Mouse (Mus musculus) MEL (cell line): Measurements from ENCODE around the gene Slc9a2. TPM values are rescaled to one million over a fixed set of nuclear protein-coding genes. Genes with fewer than 3 reads are reported as not detected.

Source experiments
- DNase-seq: peaks from one replicate; pipeline ENCODE4 v3.0.0; 2011; ENCODE audit warnings: low read depth, low spot score
- H3K27ac ChIP-seq: 2 replicates; pipeline ENCODE4 v1.5.1; 2012; ENCODE audit warnings: low read depth, mild to moderate bottlenecking, control low read depth, low read length, moderate library complexity; ENCODE audit not compliant: control insufficient read depth
- H3K27me3 ChIP-seq, 2 experiments: fragments of 150-350 bp in 1 of 2; sonication (generic) in 1 of 2; 2 replicates each; pipeline ENCODE4 v1.6.1; 2012; ENCODE audit warnings: low read length in 2 of 2, mild to moderate bottlenecking in 2 of 2, improper control_type of control experiment in 1 of 2, moderate library complexity in 1 of 2; ENCODE audit not compliant: insufficient read depth in 2 of 2, control insufficient read depth in 1 of 2
- H3K36me3 ChIP-seq, 2 experiments: 2 replicates each; pipeline ENCODE4 v1.6.1; 2012 to 2014; ENCODE audit warnings: low read length in 2 of 2, improper control_type of control experiment in 1 of 2, inconsistent platforms in 1 of 2, mild to moderate bottlenecking in 1 of 2; ENCODE audit not compliant: insufficient read depth in 2 of 2, control insufficient read depth in 1 of 2
- H3K4me1 ChIP-seq, 2 experiments: fragments of 150-350 bp in 1 of 2; sonication (generic) in 1 of 2; 2 replicates each; pipeline ENCODE4 v1.6.1; 2012; ENCODE audit warnings: low read length in 2 of 2, improper control_type of control experiment in 1 of 2, mild to moderate bottlenecking in 1 of 2; ENCODE audit not compliant: insufficient read depth in 2 of 2, control insufficient read depth in 1 of 2
- H3K4me3 ChIP-seq, 2 experiments: fragments of 150-350 bp in 1 of 2; sonication (generic) in 1 of 2; 2 replicates each; pipeline ENCODE4 v1.5.1; 2012; ENCODE audit warnings: low read depth in 2 of 2, low read length in 2 of 2, mild to moderate bottlenecking in 2 of 2, moderate library complexity in 2 of 2, control low read depth in 1 of 2, improper control_type of control experiment in 1 of 2; ENCODE audit not compliant: control insufficient read depth in 1 of 2, insufficient read depth in 1 of 2
- H3K79me2 ChIP-seq: 2 replicates; pipeline ENCODE4 v1.6.1; 2012; ENCODE audit warnings: mild to moderate bottlenecking, low read length, moderate library complexity; ENCODE audit not compliant: control insufficient read depth, poor library complexity, insufficient read depth
- H3K9ac ChIP-seq: 2 replicates; pipeline ENCODE4 v1.6.1; 2012; ENCODE audit warnings: low read depth, mild to moderate bottlenecking, control low read depth, low read length, moderate library complexity; ENCODE audit not compliant: control insufficient read depth, poor library complexity, severe bottlenecking
- H3K9me3 ChIP-seq: fragments of 150-350 bp; sonication (generic); replicated peaks from 2 replicates; pipeline ENCODE4 v1.6.1; 2012; ENCODE audit warnings: mild to moderate bottlenecking, low read length, improper control_type of control experiment, moderate library complexity; ENCODE audit not compliant: insufficient read depth
- BHLHE40 ChIP-seq: IDR thresholded peaks from 2 replicates; pipeline ENCODE4 v1.6.1; 2012; ENCODE audit warnings: low read depth, mild to moderate bottlenecking, inconsistent platforms, low read length, improper control_type of control experiment, borderline replicate concordance
- CHD1 ChIP-seq: IDR thresholded peaks from 2 replicates; pipeline ENCODE4 v1.6.1; 2012; ENCODE audit warnings: low read depth, mild to moderate bottlenecking, inconsistent platforms, low read length, improper control_type of control experiment
- EP300 ChIP-seq, 2 experiments: IDR thresholded peaks; 2 replicates each; pipeline ENCODE4 v1.6.1; 2011; ENCODE audit warnings: improper control_type of control experiment in 2 of 2, low read length in 2 of 2, low read depth in 1 of 2, mild to moderate bottlenecking in 1 of 2
- GABPA ChIP-seq: IDR thresholded peaks from 2 replicates; pipeline ENCODE4 v1.6.1; 2012; ENCODE audit warnings: low read depth, mild to moderate bottlenecking, inconsistent platforms, low read length, improper control_type of control experiment, moderate library complexity
- GATA1 ChIP-seq: IDR thresholded peaks from 2 replicates; pipeline ENCODE4 v1.6.1; 2011; ENCODE audit warnings: low read depth, low read length, improper control_type of control experiment
- HCFC1 ChIP-seq: IDR thresholded peaks from 2 replicates; pipeline ENCODE4 v1.6.1; 2012; ENCODE audit warnings: low read depth, mild to moderate bottlenecking, inconsistent platforms, low read length, improper control_type of control experiment, moderate library complexity
- MAX ChIP-seq: IDR thresholded peaks from 2 replicates; pipeline ENCODE4 v1.6.1; 2011; ENCODE audit warnings: low read length, improper control_type of control experiment
- MAZ ChIP-seq: IDR thresholded peaks from 2 replicates; pipeline ENCODE4 v1.6.1; 2012; ENCODE audit warnings: low read depth, mild to moderate bottlenecking, inconsistent platforms, low read length, improper control_type of control experiment
- MYC ChIP-seq: IDR thresholded peaks from 2 replicates; pipeline ENCODE4 v1.6.1; 2011; ENCODE audit warnings: low read depth, mild to moderate bottlenecking, low read length, improper control_type of control experiment, moderate library complexity
- NELFE ChIP-seq: IDR thresholded peaks from 2 replicates; pipeline ENCODE4 v1.6.1; 2011; ENCODE audit warnings: low read depth, low read length, improper control_type of control experiment
- POLR2AphosphoS5 ChIP-seq: IDR thresholded peaks from 2 replicates; pipeline ENCODE4 v1.6.1; 2012; ENCODE audit warnings: low read depth, borderline replicate concordance, mild to moderate bottlenecking, inconsistent platforms, low read length, moderate library complexity, mixed read lengths
- RAD21 ChIP-seq: IDR thresholded peaks from 2 replicates; pipeline ENCODE4 v1.6.1; 2011; ENCODE audit warnings: mild to moderate bottlenecking, low read depth, low read length, improper control_type of control experiment
- RCOR1 ChIP-seq: IDR thresholded peaks from 2 replicates; pipeline ENCODE4 v1.6.1; 2012; ENCODE audit warnings: low read depth, mild to moderate bottlenecking, inconsistent platforms, low read length, improper control_type of control experiment
- SIN3A ChIP-seq: IDR thresholded peaks from 2 replicates; pipeline ENCODE4 v1.6.1; 2012; ENCODE audit warnings: low read length, improper control_type of control experiment, inconsistent platforms
- TBP ChIP-seq: IDR thresholded peaks from 2 replicates; pipeline ENCODE4 v1.8.0; 2011; ENCODE audit warnings: low read depth, low read length, improper control_type of control experiment
- TCF12 ChIP-seq: IDR thresholded peaks from 2 replicates; pipeline ENCODE4 v1.6.1; 2014; ENCODE audit warnings: low read depth, mild to moderate bottlenecking, inconsistent platforms, low read length, improper control_type of control experiment, moderate library complexity
- ZC3H11A ChIP-seq: IDR thresholded peaks from 2 replicates; pipeline ENCODE4 v1.6.1; 2012; ENCODE audit warnings: low read depth, mild to moderate bottlenecking, inconsistent platforms, low read length, improper control_type of control experiment
- ZKSCAN1 ChIP-seq: IDR thresholded peaks from 2 replicates; pipeline ENCODE4 v1.6.1; 2012; ENCODE audit warnings: low read depth, mild to moderate bottlenecking, inconsistent platforms, low read length, improper control_type of control experiment, moderate library complexity
- polyA plus RNA-seq, 2 experiments: library from polyadenylated mRNA; stranded (reverse) in 1 of 2; unstranded in 1 of 2; fragments of >175 nt in 1 of 2; fragments of >200 nt in 1 of 2; gene quantifications; 2 replicates each; pipeline versions ENCODE4 v1.2.1 to v1.2.4; 2012; ENCODE audit warnings: low replicate concordance in 2 of 2, low read depth in 1 of 2; ENCODE audit not compliant: insufficient read length in 2 of 2, insufficient read depth in 1 of 2, missing spikeins in 1 of 2
- total RNA-seq: library from RNA; depleted of rRNA; stranded (reverse); fragments of 300-350 nt; gene quantifications from 2 replicates; pipeline ENCODE4 v1.2.3, GENCODE M21; 2012

Slc9a2 gene
- total and polyA plus RNA-seq, 3 experiments, result not detected

DNA sequence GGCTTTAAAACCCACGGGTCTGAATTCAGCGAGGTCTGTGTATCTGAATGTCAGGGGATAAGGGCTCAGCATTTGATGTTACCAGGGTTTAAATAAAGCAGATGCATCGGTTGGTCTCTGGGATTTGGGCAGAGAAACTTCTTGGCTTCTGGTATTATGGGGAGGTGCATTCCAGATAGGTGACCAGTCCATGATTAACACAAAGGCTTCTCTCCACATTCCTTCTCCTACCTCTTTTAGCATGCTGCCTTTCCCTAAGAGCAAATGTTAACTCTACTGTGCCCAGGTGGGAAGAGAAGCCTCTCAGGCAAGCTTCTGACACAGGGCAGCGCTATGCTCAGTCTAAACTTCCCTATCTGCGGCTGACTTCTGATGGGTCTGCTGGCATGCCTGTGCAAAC lies 92.9 kb downstream of the Slc9a2 start:
- Histone ChIP-seq H3K9me3 (no peaks in the 10 kb centered on the region), H3K9ac (no peak overlapping the region), H3K36me3 (no peaks in the 10 kb centered on the region), H3K4me3 (no peak overlapping the region), H3K27me3 (no peaks in the 10 kb centered on the region), H3K27ac (no peak overlapping the region), H3K79me2 (no peaks in the 10 kb centered on the region), H3K4me1 (peaks cover 0 to 3% of the 10 kb centered on the region in 2 experiments; a peak in 1 of 4 replicates)
- no peak for DNase-seq
- TF ChIP-seq BHLHE40 (no peak), RCOR1 (no peak), RAD21 (no peak), ZKSCAN1 (no peak), MAZ (no peak), POLR2AphosphoS5 (no peak), MAX (no peak), GABPA (no peak), HCFC1 (no peak), MYC (no peak), CHD1 (no peak), SIN3A (no peak), GATA1 (no peak), NELFE (no peak)

DNA sequence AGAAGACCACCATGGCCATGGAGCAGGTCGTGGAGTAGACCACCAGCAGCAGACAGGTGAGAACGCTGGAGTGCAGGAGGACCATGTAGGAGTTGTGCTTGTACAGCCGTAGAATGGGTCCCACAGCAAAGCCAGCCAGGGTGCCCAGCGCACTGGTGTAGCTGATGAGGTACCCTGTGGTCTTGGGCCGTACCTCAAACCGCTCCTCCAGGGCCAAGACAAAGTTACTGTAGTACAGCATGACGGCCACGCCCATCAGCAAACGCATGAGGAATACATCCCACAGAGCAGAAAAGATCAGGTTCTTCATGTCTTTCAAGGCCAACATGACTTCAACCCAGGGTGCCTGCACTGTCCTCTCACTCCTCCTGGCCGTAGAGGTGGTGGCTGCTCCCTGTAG lies 93.7 kb downstream of the Slc9a2 start:
- Histone ChIP-seq H3K9me3 (no peaks in the 10 kb centered on the region), H3K27ac (no peak overlapping the region), H3K36me3 (no peaks in the 10 kb centered on the region), H3K79me2 (no peaks in the 10 kb centered on the region), H3K9ac (no peak overlapping the region), H3K4me3 (no peak overlapping the region), H3K4me1 (peaks cover 0 to 3% of the 10 kb centered on the region in 2 experiments; a peak in 1 of 4 replicates), H3K27me3 (no peaks in the 10 kb centered on the region)
- no peak for DNase-seq
- TF ChIP-seq EP300 (IDR thresholded peaks at IDR 0.05; ENCODE audit: low read depth in 1 of 2, low read length in 2 of 2) (no peak), ZC3H11A (no peak), RAD21 (no peak), TCF12 (no peak), TBP (no peak)
